Mouse (Mus musculus) right cerebral cortex, postnatal 25 days (tissue): Measurements from ENCODE around the gene Bsg.
"Not testable (repeated sequence)": the region's sequence is repeated elsewhere in the genome, so short reads cannot be mapped to it uniquely, and the experiment has no call there.

Experiments
- DNase-seq: peaks from one replicate; pipeline ENCODE4 v3.0.0; 2022

The Bsg gene

GRCm38 (mm10) chr10:79682916-79683582, 21.2 kb upstream of the Bsg start:
- no peak for DNase-seq

DNA sequence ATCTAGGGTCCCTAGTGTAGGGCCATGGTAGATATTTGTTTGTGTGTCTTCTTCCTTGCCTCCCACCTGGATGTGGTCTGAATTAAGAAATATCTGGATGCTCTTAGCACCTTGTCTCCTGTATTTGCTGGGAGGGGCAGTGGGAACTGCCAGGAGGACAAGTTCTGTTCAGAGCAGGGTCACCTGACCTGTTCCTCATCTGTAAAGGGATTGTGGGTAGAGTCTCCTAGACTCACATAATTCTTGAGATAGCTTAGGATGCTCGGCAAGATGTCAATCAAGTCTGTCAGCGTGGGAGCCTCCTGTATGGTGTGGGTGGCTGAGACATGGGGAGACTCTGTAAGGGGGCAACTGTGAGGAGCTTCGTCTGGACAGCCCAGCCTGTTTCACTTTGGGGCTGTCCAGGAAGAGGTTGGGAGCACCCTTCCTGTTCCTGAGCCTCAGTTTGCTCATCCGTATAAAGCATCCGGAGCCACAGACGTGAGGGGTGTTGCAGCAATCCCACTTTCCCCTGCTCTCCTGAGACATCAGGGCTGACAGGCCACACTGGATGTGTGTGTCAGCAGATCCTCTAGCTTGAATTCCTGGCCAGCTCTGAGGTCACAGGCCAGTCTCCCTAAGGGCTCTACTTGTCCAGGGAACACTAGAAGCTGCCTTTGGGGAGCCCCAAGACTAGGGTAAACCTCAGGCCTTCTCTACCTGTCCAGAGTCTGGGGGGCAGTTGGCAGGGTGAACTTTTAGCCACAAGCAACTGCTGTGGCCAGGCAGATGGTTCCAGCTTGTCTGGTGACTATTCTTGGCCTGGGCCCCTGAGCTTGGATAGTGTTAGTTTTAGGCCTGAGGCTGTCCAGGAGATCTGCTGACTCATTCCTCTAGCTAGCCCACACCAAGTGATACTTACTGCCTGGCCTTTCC, 20.3 kb upstream of the Bsg start:
- no peak for DNase-seq

DNA sequence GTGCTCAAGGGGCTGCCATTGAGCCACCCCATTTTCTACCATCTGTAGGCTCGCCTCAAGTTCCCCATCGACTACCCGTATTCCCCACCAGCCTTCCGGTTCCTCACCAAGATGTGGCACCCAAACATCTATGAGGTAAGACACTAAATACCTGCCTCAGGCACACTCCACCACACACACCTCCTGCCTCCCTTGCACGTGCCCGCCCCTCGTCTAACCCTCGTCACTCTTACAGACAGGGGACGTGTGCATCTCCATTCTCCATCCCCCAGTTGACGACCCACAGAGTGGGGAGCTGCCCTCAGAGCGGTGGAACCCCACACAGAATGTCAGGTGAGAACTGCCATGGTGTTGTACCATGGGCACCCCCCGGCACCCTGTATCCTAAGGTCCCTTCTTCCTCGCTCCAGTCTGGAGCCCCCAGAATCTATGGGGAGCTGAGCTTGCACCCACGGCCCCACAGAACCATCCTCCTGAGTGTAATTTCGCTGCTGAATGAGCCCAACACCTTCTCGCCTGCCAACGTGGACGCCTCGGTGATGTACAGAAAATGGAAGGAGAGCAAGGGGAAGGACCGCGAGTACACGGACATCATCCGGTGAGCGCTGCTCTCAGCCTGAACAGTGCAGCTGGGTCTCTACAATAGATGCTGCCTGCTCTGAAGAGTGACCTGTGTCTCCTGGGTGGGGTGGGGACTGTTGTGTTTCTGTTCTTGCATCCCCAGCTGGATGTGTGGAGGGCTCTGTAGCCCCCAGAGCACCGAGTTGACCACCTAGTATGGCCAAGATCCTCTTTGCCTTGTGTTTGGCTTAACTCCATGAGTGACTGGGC, 19.3 kb upstream of the Bsg start:
- DNase-seq: no peak

GRCm38 (mm10) chr10:79686219-79686618, 18.1 kb upstream of the Bsg start:
- no peak for DNase-seq

DNA sequence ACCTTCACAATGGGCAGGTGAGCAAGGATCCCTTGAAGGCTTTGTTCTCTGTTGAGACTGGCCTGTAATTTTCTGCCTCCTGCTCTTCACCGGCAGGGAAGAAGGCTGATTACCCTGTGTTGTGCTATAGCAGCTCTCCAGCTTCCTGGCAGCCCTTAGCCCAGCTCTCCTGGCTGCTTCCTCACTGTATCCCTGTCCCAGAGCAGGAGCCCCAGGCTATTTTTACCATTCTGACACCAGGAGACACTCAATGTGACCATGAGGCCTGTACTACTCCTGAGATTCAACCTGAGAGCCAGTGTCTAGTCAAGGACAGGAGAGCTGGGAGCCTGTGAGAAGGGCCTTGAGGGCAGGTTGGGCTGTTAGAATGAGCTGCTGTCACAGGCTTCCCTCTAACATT, 17.6 kb upstream of the Bsg start:
- DNase-seq: no peak

GRCm38 (mm10) chr10:79687513-79687912, 16.8 kb upstream of the Bsg start:
- DNase-seq: no peak

DNA sequence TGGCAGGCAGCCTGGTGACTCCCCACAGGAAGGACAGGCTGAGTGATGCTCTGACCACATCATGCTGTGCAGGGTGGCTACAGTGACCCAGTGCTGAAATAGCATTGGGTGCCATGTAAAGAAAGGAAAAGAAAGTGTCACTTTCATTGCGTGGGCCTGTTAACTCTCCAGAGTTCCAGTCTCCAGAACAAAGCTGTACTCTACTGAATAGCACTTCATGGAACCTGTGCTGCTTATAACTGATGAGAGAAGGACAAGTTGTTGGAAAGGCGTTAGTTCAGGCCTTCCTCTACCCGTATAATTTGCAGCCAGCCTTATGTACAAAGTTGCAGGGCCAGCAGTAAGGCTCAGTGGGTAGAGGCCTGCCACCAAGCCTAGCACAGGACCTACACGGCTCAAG, 15.6 kb upstream of the Bsg start, which contains the start of gene Gzmm:
TSS of gene Gzmm (plus strand) at position 301 of the 400 bp plus-strand sequence.
- no peak for DNase-seq

DNA sequence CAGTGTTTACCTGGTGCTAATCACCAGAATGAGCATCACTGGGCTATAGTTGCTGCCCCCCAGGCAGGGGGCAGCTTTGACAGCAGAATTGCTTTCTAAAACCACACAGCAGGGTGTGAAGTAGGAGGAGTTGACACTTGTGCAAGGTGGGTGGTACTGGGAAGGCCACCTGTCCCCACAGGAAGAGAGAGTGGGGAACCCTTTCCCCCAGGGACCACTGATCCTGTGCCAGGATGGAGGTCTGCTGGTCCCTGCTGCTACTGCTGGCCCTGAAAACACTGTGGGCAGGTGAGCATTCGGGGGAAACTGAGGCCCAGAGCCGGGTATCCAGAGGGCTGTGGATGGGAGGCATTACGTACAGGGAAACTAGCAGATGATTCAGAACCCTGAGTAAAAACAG, 15.1 kb upstream of the Bsg start:
- no peak for DNase-seq

- no peak for DNase-seq
Measured at GRCm38 (mm10) chr10:79691986-79692548, 12.2 kb upstream of the Bsg start.

GRCm38 (mm10) chr10:79693580-79694378, 10.5 kb upstream of the Bsg start:
- DNase-seq: no peak

GRCm38 (mm10) chr10:79694379-79694655, 10.0 kb upstream of the Bsg start:
- no peak for DNase-seq

GRCm38 (mm10) chr10:79695231-79696128, 8.8 kb upstream of the Bsg start:
- no peak for DNase-seq

DNA sequence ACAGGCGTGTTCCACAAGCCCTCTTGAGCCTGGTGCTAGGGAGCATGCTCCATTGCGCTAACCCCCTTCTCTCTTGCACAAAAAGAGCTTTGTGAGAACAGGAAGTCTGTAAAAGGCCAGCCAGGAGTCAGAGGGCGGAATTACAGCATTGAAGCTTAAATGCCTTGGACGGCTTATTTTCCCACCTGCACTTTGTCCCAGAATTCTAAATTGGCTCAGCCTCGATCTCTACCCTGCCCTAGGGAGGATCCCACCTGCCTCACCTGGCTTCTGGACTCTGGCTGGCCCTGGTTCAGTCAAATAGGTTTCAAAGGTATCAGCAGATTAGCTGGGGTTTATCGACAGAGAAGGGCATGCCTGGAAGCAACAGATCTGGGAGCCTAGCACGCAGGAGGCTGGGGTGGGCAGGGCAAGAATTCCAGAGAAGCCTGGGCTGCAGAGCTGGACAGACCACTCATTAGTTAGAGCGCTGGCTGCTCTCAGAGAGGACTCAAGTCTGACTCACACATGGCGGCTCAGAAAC, 8.1 kb upstream of the Bsg start:
- DNase-seq: no peak

- no peak for DNase-seq
Measured at GRCm38 (mm10) chr10:79697916-79698315, 6.4 kb upstream of the Bsg start.

DNA sequence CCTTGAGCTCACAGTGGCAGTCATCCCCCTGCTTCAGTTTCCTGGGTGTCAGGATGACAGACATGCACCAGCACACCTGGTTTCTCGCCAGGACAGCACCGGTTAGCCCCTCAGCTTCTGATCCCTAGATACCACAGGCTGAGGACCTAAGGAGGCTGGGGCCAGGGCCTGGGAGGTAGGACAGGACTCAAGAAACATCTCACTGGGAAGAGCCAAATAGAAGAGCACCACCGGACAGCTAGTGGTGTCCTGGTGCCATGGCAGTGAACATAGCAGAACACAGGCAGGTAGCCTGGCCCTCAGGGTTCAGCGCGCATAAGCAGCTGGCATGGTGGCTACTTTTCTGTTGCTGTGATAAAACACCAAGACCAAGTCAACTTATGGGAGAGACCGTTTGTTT, 5.8 kb upstream of the Bsg start:
- DNase-seq: no peak

DNA sequence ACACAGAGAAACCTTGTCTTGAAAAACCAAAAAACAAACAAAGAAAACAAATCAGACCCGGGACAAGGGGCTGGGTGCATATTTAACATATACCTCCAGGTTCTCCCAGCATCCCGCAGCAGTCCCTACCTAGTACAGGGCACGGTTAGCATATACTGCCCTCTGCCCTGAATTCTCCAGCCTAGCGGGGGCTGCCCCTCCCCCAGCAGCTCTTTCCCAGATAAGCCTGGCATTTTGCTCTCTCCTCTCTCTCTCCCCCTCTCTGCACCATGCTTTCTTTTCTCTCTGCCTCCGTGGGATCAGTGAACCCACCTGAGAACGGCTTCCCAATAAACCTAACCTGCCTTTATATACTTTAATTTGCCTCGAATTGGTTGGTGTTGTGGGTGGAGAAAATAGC, 3.6 kb upstream of the Bsg start:
- DNase-seq: no peak

DNA sequence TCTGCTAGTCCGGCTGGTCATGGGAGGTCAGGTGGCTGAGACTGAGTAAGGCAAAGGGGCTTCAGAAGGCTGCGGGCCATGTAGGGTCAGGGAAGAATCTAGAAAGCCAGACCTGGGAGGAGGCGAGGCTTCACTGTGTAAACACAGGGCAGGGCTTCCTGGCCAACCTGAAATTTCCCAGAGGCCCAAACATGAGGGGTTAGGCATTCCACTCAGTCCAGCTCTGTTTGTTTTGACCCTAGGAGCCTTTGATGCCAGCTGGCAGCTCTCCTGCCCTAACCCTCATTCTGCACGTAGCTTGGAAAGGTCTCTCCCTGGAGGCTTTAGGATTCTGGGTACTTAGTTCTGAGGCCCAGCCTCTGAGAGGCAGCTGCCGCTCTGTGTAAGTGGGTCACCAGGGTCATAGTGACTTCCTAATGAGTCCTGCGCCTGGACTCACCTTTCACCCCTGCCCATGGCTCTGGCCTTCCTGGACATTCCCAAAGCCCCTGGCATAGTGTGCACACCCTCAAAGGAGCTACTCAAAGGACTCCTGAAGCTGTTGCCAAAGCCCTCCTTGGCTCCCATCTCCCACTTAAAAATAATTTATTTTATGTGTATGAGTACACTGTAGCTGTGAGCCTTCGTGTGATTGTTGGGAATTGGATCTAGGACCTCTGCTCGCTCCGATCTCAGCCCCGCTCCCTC, 2.7 kb upstream of the Bsg start:
- DNase-seq: no peak

DNA sequence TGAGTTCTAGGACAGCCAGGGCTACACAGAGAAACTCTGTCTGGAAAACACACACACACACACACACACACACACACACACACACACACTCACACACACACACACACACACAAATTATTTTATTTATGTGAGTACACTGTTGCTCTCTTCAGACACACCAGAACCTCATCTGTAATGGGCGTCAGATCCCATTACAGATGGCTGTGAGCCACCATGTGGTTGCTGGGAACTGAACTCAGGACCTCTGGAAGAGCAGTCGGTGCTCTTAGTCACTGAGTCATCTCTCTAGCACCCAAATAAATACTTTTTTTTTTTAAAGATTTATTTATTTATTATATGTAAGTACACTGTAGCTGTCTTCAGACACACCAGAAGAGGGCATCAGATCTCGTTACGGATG, 1.3 kb upstream of the Bsg start:
- DNase-seq: not testable (repeated sequence)

- no peak for DNase-seq
Measured at GRCm38 (mm10) chr10:79703541-79703940, 750 bp upstream of the Bsg start.

DNA sequence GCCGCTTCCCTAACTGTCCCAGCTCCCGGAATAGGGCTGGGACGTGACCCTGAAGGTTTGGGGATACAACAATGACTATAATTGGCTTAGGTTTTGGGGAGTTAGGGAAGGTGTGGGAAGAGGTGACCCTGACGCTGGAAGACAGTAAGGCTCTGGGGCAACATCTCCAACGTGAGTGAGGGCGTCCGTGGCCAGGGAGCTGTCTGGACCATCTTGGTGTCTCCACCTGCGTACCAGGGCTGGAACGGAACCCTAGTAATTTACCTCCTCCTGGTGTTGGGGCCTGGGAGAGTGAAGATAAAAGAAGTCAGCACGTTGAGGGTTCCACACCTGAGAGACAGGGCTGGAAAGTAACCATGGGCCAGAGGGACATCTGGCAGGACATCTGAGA, 674 bp downstream of the Bsg start:
- no peak for DNase-seq

DNA sequence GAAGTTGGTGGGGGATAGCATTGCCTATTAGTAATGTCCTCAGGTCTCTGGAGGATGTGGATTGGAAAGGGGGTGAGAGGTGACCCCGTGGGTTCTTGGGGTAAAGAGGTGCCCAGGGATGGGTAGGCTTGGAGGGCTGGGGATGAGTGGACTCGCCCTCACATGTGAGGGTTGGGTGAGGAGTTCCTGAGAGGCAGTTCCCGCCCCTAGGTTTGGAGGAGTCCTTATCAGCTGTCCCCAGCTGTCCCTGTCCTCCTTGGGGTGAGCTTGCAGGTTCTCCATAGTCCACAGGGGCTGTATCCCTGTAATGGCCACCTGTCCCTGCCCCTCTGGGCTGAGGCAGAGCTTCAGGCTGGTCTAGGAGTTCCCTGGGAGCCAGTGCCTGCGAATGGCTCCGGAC, 1.7 kb downstream of the Bsg start:
- DNase-seq: no peak
